ENCODE assay signal across 16 mouse cellular contexts in genomic region chr1:132928907-132929250, GRCm38 (mm10). TPM values are rescaled to one million over a fixed set of nuclear protein-coding genes. Genes with fewer than 3 reads are reported as not detected.
DNase-seq lines count a peak whose midpoint lies in the region; ATAC-seq lines count a peak whose summit lies in the region.
"Had no signal": no experiment of that assay in that cellular context is flagged by ENCODE, and none has a peak within 500 bp of the region (broad histone marks: within the 10 kb centered on the region; RNA-seq: fewer than 3 reads in every experiment).

No protein-coding gene starts in this region.

- peak; percentile 44 for DNase-seq in left cerebral cortex, postnatal 4 days
- DNase-seq in left cerebral cortex, postnatal 14 days (ENCODE audit: low spot score in 2 of 2), result no peak
- no peak for DNase-seq in hindbrain, embryonic 10.5 days (ENCODE audit: low spot score)
- DNase-seq in heart, adult 9 months (ENCODE audit: low spot score in 2 of 2), result no peak
- no peak for DNase-seq in lung, postnatal 36 days
- DNase-seq: adrenal gland, postnatal 10 days; cerebellum, adult 8-10 months; heart, adult 2 months; kidney, postnatal 25 days; liver, embryonic 13.5 days; lung, postnatal 14 days; thymus, postnatal 25 days had no signal

- H3K4me1 ChIP-seq in hindbrain, embryonic 10.5 days (replicated peaks), result peaks cover 17% of the 10 kb centered on the region
- peaks cover 15% of the 10 kb centered on the region for H3K4me1 ChIP-seq in hindbrain, embryonic 16.5 days (ENCODE audit: control insufficient read depth, insufficient read depth, low read depth, low read length)
- peaks cover 20% of the 10 kb centered on the region for H3K4me1 ChIP-seq in neural tube, embryonic 13.5 days (replicated peaks)
- H3K4me1 ChIP-seq: liver, embryonic 13.5 days had no signal

- 68% methylated on average over 3 of the region's 3 CpGs for WGBS in hindbrain, embryonic 10.5 days
- 36% methylated on average over 3 of the region's 3 CpGs for WGBS in hindbrain, embryonic 16.5 days
- 60% methylated on average over 3 of the region's 3 CpGs for whole genome bisulfite sequencing in neural tube, embryonic 13.5 days

- H3K27ac ChIP-seq in hindbrain, embryonic 10.5 days, result peak overlapping the region; percentile 67; the same call in 1 of the 2 replicates
- peak overlapping the region; percentile 53 for H3K27ac ChIP-seq in hindbrain, embryonic 16.5 days (ENCODE audit: low read depth, low read length)
- H3K27ac ChIP-seq in neural tube, embryonic 13.5 days (replicated peaks), result peak overlapping the region; percentile 88
- H3K27ac ChIP-seq: heart, adult 2 months; liver, embryonic 13.5 days had no signal

- H3K4me3 ChIP-seq in hindbrain, embryonic 10.5 days, result no peak overlapping the region
- H3K4me3 ChIP-seq in hindbrain, embryonic 16.5 days (ENCODE audit: low read length), result no peak overlapping the region
- H3K4me3 ChIP-seq in neural tube, embryonic 13.5 days, result no peak overlapping the region
- H3K4me3 ChIP-seq: heart, adult 2 months; liver, embryonic 13.5 days had no signal

- no peak overlapping the region for H3K4me2 ChIP-seq in hindbrain, embryonic 16.5 days (ENCODE audit: low read length)
- no peak overlapping the region; the same call in 1 of the 2 replicates for H3K4me2 ChIP-seq in neural tube, embryonic 13.5 days
- H3K4me2 ChIP-seq: liver, embryonic 13.5 days had no signal

- H3K9me3 ChIP-seq in hindbrain, embryonic 10.5 days, result no peaks in the 10 kb centered on the region
- H3K9me3 ChIP-seq in hindbrain, embryonic 16.5 days (ENCODE audit: control insufficient read depth, low read length), result no peaks in the 10 kb centered on the region
- no peaks in the 10 kb centered on the region for H3K9me3 ChIP-seq in neural tube, embryonic 13.5 days
- H3K9me3 ChIP-seq: liver, embryonic 13.5 days had no signal

- no peak overlapping the region for H3K9ac ChIP-seq in hindbrain, embryonic 16.5 days (ENCODE audit: low read depth, low read length)
- peak overlapping the region; percentile 59 for H3K9ac ChIP-seq in neural tube, embryonic 13.5 days
- H3K9ac ChIP-seq: liver, embryonic 13.5 days had no signal

- H3K36me3 ChIP-seq in hindbrain, embryonic 10.5 days, result no peaks in the 10 kb centered on the region
- H3K36me3 ChIP-seq in hindbrain, embryonic 16.5 days (ENCODE audit: control insufficient read depth, insufficient read depth, low read length), result 0 out of 2 replicates have a peak, but pooled peaks cover 2% of the 10 kb centered on the region
- no peaks in the 10 kb centered on the region for H3K36me3 ChIP-seq in neural tube, embryonic 13.5 days
- H3K36me3 ChIP-seq: liver, embryonic 13.5 days had no signal

- peaks cover 3% of the 10 kb centered on the region; the same call in 1 of the 2 replicates for H3K27me3 ChIP-seq in hindbrain, embryonic 10.5 days (ENCODE audit: insufficient read depth, poor library complexity, severe bottlenecking)
- H3K27me3 ChIP-seq in hindbrain, embryonic 16.5 days (replicated peaks; ENCODE audit: control insufficient read depth, insufficient read depth, low read length), result no peaks in the 10 kb centered on the region
- no peaks in the 10 kb centered on the region for H3K27me3 ChIP-seq in neural tube, embryonic 13.5 days
- H3K27me3 ChIP-seq: liver, embryonic 13.5 days had no signal

- peak; percentile 10; the same call in 1 of the 2 replicates for ATAC-seq in hindbrain, embryonic 16.5 days
- ATAC-seq in neural tube, embryonic 13.5 days (ENCODE audit: low read depth), result peak; percentile 13; the same call in 1 of the 2 replicates
- ATAC-seq: CD4-positive, CD25-positive, alpha-beta regulatory T cell, adult 4 months; intestine, embryonic 16.5 days had no signal

- intact Hi-C loops in left cerebral cortex, postnatal 4 days (cut with DNase I), result no loop called here
- intact Hi-C loops in left cerebral cortex, postnatal 14 days (cut with DNase I), result no loop called here

RNA-seq across cellular contexts. Expression of gene Lrrn2, which starts 48.8 kb away (rescaled TPM):
- total RNA-seq in left cerebral cortex, postnatal 4 days (2021), result 100 to 1,000 TPM; 101 to 117 TPM
- total RNA-seq in left cerebral cortex, postnatal 14 days (2021), result 100 to 1,000 TPM in 1 of 2 experiments, 10 to 100 TPM in 1; 96.6 to 112 TPM
- 7.3 and 10.4 TPM in 2 replicates for polyA plus RNA-seq in hindbrain, embryonic 10.5 days (2016; fragmentation: Nextera tagmentation; extraction: Ambion mirVana)
- polyA plus RNA-seq in hindbrain, embryonic 16.5 days (2015; fragmentation: Nextera tagmentation; extraction: Ambion mirVana), result 56.5 and 57.7 TPM in 2 replicates
- 26.0 and 26.8 TPM in 2 replicates for polyA plus RNA-seq in neural tube, embryonic 13.5 days (2015; fragmentation: Nextera tagmentation; extraction: Ambion mirVana)
- polyA plus RNA-seq: CD4-positive, CD25-positive, alpha-beta regulatory T cell, adult 4 months had no signal
